Mouse (Mus musculus) thymus, adult 2 months (tissue): ENCODE measurements around the gene 4930402F06Rik. TPM values are rescaled to one million over a fixed set of nuclear protein-coding genes. Genes with fewer than 3 reads are reported as not detected.

ENCODE experiments used
- DNase-seq: peaks from one replicate; pipeline ENCODE4 v3.0.0; 2021
- H3K27ac ChIP-seq: fragments of 200-500 bp; 2 replicates; pipeline ENCODE4 v1.5.1; 2012; ENCODE audit warnings: low read length, control low read depth; ENCODE audit not compliant: control insufficient read depth, insufficient read depth
- H3K27me3 ChIP-seq: fragments of 200-500 bp; 2 replicates; pipeline ENCODE4 v1.6.1; 2012; ENCODE audit warnings: mild to moderate bottlenecking, low read length, moderate library complexity, mixed read lengths; ENCODE audit not compliant: control insufficient read depth, insufficient read depth
- H3K36me3 ChIP-seq: fragments of 200-500 bp; 2 replicates; pipeline ENCODE4 v1.6.1; 2012; ENCODE audit warnings: mild to moderate bottlenecking, low read length, moderate library complexity; ENCODE audit not compliant: control insufficient read depth, insufficient read depth
- H3K4me1 ChIP-seq: fragments of 200-500 bp; replicated peaks from 2 replicates; pipeline ENCODE4 v1.6.1; 2012; ENCODE audit warnings: low read length; ENCODE audit not compliant: control insufficient read depth, insufficient read depth
- H3K4me3 ChIP-seq: fragments of 200-500 bp; 2 replicates; pipeline ENCODE4 v1.5.1; 2012; ENCODE audit warnings: mild to moderate bottlenecking, low read length, control low read depth, moderate library complexity; ENCODE audit not compliant: control insufficient read depth, insufficient read depth
- CTCF ChIP-seq: fragments of 200-500 bp; IDR thresholded peaks from 2 replicates; pipeline ENCODE4 v1.5.1; 2012; ENCODE audit warnings: mild to moderate bottlenecking, control low read depth, low read length, moderate library complexity, borderline replicate concordance; ENCODE audit not compliant: control insufficient read depth, poor library complexity, insufficient read depth; ENCODE audit errors: extremely low read depth
- POLR2A ChIP-seq: fragments of 200-500 bp; IDR thresholded peaks from 2 replicates; pipeline ENCODE4 v1.6.1; 2012; ENCODE audit warnings: mild to moderate bottlenecking, low read length, control low read depth, moderate library complexity; ENCODE audit not compliant: control insufficient read depth, poor library complexity, insufficient read depth; ENCODE audit errors: extremely low read depth
- WGBS: fragments of 180-500 bp; shearing (Covaris S2); methylation state at CpG from one replicate; pipeline ENCODE4 v1.1.7; 2018; 5-methylcytosine and 5-hydroxymethylcytosine counted together
- polyA plus RNA-seq: library from polyadenylated mRNA; depleted of rRNA; stranded (reverse); fragments of >200 nt; gene quantifications from 2 replicates; pipeline ENCODE4 v1.2.3, GENCODE M21; 2012; rRNA removed

The 4930402F06Rik gene
- polyA plus RNA-seq, 1 experiment = not detected

DNA sequence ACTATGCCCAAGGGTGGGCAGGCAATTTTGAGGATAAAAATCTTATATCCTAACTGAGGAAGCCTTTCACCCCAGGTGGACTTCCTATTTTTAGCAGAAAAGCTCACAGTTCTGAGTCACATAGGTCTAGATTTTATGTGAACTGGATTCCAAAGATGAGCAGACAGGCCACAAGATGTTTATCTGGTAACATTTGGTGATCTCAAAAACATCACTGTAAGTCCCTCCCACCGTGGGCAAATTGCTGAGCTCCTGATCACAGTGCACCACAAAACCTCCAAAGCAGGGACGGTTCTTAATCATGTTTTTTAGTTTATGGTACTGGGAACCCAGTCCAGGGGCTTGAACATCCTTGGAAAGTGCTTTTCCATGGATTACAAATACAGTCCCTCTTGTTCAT, 67.9 kb downstream of the 4930402F06Rik start:
- TF ChIP-seq POLR2A = no peak
- no peak for TF ChIP-seq CTCF
- Histone ChIP-seq H3K36me3 (no peaks in the 10 kb centered on the region), H3K27me3 (no peaks in the 10 kb centered on the region), H3K4me3 (no peak overlapping the region), H3K27ac (no peak overlapping the region), H3K4me1 (peaks cover 7% of the 10 kb centered on the region)
- no peak for DNase-seq
- WGBS = 19% methylated on average over 2 of the region's 2 CpGs

DNA sequence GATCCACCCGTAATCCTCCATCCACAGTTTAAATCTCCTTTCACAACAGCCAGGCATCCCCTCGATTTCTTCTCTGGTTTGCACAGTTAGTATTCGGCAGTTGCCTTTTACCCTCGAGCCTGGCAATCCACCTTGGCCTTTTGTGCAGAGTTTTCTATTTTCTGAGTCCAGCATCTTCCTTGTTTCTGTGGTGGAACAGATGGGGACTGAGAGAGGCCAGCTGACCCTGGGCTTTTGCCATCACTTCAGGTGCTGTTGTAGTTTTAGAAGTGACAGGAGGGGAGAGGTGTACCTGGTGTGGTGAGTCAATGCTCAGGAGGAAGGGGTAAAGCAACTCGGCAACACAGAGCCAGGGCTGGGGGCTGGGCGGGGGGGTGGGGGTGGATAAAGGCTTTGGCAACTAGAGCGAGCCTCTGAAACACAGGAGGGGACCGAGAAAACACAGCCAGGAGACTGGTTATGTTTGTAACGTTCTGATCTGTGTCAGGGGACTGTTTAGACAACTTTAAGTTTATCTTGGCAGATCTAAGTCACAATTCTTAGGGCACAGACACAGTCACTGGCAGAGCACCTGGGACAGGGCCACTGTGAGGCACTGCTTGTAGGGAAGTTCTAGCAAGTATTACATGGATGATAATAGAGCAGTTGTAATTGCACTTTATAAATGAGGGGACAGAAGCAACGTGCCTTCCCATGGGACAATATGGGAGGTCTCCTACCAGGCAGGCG, 68.7 kb downstream of the 4930402F06Rik start:
- TF ChIP-seq POLR2A (no peak), CTCF (no peak)
- peaks cover 7% of the 10 kb centered on the region for H3K4me1 ChIP-seq
- no peak overlapping the region for H3K27ac ChIP-seq
- no peak overlapping the region for H3K4me3 ChIP-seq
- H3K36me3 ChIP-seq = no peaks in the 10 kb centered on the region
- no peaks in the 10 kb centered on the region for H3K27me3 ChIP-seq
- DNase-seq = no peak
- 50% methylated on average over 11 of the region's 11 CpGs for WGBS

DNA sequence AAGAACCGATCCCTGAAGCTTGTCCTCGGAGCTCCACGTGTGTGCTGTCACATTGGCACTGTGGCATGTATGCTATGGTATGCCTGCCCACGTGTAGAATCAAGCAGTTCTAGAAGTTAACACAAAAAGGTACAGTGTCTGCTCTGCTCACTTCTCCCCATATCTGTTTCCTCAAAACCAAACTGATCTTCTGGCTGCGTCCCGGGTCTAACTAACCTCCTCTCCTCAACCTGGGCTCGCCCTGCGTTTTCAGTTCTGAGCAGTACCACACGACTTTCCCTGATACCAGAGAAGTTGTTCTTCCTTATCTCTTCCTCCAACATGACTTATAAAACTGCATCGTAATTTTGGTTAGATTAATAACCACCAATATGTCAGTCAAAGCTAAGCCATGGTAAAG, 69.4 kb downstream of the 4930402F06Rik start:
- H3K27ac ChIP-seq = no peak overlapping the region
- no peaks in the 10 kb centered on the region for H3K36me3 ChIP-seq
- no peaks in the 10 kb centered on the region for H3K27me3 ChIP-seq
- H3K4me3 ChIP-seq = no peak overlapping the region
- 20% methylated on average over 10 of the region's 10 CpGs for WGBS
- DNase-seq = no peak
- peaks cover 7% of the 10 kb centered on the region for H3K4me1 ChIP-seq
- TF ChIP-seq CTCF = no peak
- TF ChIP-seq POLR2A = no peak

DNA sequence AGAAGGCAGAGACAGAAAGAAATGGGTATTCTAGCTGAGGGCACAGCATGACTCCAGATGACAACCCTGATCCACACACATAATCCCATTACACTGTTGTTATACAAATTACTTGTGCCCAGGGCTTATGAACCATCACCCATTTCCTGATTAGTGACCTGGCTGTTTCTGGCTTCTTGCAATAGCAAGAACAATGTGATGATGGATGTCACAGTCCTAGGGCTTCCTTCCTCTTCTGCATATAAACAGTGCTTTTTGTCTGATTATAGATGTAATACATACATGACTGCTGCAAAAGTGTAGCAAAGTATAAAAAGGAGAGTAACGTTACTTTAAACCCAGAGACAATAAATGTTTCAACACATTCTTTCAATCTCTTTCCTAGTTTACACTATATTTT, 70.0 kb downstream of the 4930402F06Rik start:
- TF ChIP-seq CTCF (no peak), POLR2A (no peak)
- Histone ChIP-seq H3K27me3 (no peaks in the 10 kb centered on the region), H3K4me1 (peaks cover 7% of the 10 kb centered on the region), H3K36me3 (no peaks in the 10 kb centered on the region), H3K4me3 (no peak overlapping the region), H3K27ac (no peak overlapping the region)
- 78% methylated on average over 1 of the region's 1 CpGs for WGBS
- DNase-seq = no peak

DNA sequence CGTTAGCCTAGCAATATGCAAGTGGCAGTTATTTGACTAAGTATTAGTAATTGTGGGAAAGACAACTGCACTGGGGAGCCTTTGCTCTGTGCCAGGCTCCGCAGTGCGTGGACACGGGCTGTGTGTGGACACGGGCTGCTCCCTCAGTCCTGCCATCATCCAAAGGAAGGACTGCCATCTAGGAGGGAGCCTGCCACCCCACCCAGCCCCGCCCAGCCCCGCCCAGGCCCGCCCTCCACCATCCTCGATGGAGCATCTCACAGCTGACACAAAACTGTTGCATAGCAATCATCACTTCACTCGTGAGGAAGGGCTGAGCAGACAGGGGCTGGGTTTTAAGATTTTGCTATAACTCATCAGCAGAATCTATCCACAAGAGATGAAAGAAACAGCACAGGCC, 71.0 kb downstream of the 4930402F06Rik start:
- TF ChIP-seq CTCF (no peak), POLR2A (no peak)
- Histone ChIP-seq H3K36me3 (no peaks in the 10 kb centered on the region), H3K4me3 (no peak overlapping the region), H3K27ac (no peak overlapping the region), H3K4me1 (peaks cover 7% of the 10 kb centered on the region), H3K27me3 (no peaks in the 10 kb centered on the region)
- no peak for DNase-seq
- 95% methylated on average over 10 of the region's 10 CpGs for WGBS

Other genes with a start within 250 kb of the 4930402F06Rik start
- 84.2 and 136 TPM in 2 replicates for gene Rab14, start 196.1 kb downstream of the 4930402F06Rik start, polyA plus RNA-seq
- 393 and 535 TPM in 2 replicates for gene Gsn, start 140.8 kb downstream of the 4930402F06Rik start, polyA plus RNA-seq
- gene Stom, start 60.2 kb downstream of the 4930402F06Rik start, polyA plus RNA-seq = 18.8 and 19.4 TPM in 2 replicates
- not detected in 2 replicates for gene 4930568D16Rik, start 29.4 kb downstream of the 4930402F06Rik start, polyA plus RNA-seq
- gene Ggta1, start 66.1 kb upstream of the 4930402F06Rik start, polyA plus RNA-seq = 22.4 and 33.0 TPM in 2 replicates
- gene Dab2ip, start 161.1 kb upstream of the 4930402F06Rik start, polyA plus RNA-seq = 36.2 and 38.8 TPM in 2 replicates